Mouse (Mus musculus) c-Kit-negative CD71-positive TER-119-positive erythroid progenitor cells, embryonic 14.5 days (primary cell): ENCODE results near the gene Prelid3b.

Experiments
- DNase-seq: peaks from one replicate; pipeline ENCODE4 v3.0.0-alpha.2; 2013; ENCODE audit warnings: low read depth, low spot score

The Prelid3b gene

DNA sequence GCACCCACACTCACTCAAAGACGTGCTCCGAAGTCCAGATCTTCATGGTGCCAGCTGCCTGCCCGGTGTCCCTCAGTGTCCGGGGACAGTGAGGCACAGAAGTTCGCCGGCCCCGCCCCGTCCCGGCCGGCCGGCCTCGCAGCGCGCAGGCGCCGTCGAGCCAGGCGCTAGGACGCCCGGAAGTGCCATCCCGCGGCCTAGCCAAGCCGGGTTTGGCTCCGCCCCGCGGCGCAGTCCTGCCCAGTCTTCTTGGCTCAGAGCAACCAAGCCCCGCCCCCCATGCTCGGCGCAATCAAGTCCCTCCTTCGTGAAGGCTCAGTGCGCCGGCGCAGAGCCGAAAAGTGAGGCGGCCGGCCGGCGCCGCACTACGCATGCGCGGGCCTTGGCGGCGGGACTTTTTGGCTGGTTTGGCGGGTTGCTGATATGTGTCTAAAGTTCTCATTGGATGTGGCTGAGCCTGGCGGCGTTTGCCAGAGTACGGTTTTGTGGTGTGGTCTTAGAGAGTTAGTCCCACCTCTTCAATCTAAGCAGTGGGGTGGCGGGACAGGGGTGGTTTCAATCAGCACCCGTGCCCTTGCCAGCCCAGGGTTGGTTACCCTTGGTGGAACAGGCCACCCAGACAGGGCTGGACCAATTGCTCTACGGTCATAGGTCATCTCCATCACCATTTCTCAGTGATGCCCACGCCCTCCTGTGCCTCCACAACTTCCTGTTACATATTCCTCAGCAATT, at the start of gene Prelid3b:
TSS of gene Prelid3b (minus strand) at position 264 of the 732 bp plus-strand sequence.
- DNase-seq = peak; percentile 100

DNA sequence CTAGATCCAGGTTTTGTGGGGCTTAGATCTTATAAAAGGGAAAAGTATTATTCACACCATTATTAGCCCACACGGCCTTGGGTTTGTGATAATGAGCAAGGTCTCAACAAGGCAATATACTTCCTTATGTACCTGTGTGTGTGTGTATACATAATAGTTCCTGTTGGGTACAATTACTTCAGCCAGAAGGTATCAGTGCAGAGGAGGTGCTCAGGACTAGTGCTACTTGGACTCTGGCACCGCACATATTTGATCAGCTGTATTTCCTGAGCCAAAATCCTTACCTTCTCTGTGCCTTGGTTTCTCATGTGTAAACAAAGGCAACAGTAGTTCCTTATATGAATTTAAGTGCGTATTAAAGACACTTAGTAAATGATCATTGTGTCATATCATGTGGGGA, 49.3 kb upstream of the Prelid3b start:
- DNase-seq = no peak

DNA sequence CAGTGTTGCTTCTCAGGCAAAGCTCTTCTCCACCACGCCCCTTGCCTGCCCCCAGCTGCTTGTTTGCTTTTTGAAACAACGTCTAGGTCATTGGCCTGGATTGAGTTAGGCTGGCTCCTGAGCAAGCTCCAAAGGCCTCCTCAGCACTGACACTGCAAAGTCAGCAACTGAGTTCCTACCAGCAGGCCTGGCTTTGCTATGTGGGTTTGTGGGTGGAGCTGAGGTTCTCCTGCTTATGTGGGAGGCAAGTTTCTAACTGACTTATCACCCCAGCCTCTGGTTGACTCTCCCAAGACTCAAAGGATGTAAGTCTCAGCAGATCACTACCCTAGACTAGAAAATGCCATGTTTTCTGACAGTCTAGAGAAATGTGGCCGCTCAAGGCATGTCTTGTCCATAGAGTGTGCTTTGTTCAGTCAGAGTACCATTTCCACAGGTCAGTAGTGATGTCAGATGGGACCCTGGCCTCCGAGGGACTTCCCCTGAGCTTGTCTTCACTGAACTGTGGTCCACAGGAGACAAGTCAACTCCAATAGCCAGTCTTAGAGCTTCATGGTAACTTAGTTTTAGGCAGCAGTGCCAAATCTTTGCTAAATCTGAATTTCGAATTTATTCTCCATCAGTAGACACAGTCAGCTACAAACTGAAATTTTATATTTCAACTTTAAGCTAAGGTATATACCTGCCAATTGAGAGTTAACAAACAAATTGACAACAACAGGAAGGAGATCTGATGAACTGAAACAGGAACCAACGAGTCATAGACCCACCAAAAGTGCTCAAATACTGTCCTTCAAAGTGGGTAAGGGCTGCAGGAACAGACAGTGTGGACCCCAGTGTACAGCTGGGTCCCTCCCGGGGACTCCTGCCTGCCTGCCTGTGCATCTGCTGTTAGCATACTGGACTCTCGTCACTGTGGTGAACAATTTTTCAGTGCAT, 44.5 kb upstream of the Prelid3b start:
- no peak for DNase-seq

DNA sequence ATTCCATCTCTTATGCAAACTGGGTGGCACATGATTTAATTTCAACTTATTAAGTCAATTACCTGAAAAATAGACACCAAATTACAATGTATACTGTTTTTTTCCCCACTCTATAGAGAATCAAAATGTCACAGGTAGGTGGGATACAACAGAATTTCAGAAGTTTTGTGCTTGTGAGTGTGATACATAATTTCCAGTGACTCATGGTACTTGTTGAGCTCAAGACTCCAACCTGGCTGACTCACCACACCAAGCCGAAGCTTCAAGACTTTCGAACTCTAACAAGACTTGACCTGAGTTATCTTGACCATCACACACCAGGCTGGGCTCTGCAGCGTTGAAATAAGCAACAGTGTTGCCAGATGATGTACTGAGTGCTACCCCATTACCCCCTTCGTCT, 42.0 kb upstream of the Prelid3b start:
- DNase-seq = no peak

DNA sequence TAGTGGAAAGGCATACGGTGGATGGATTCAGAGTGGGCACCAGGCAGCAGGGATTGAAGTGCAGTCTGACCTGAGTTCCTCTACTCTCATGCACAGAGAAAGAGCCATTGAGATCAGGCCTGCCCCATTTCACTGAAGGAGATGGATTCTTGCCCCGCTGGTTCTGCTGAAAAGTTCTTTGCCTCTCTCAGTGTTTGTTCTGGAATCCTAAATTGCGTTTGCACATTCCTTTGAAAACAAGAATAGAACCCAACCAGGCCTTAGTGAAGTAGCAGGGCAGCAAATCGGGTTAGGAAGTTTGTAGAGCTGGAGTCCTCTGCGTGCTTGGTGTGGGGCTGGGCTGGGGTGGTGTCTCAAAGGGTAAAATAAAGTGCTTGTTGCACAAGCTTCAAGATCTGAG, 40.9 kb upstream of the Prelid3b start:
- DNase-seq = no peak

DNA sequence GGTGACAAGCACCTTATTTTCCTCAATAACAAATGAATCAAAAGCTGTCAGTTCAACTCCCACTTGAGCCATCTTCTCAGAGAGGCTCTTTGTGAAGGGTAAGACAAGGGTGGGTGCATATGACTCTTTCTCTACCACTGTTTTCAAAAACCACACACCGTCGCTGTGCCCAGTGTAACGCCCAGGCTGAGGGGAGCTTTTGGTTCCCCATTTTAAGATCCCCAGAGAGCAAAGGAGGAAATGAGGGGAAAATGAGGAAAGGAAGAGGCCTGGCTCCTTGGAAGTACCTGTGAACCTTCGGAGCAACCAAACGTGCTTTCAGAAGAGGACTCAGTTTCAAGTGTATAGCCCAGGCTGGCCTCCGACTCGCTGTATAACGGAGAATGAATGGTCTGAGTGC, 36.9 kb upstream of the Prelid3b start:
- DNase-seq = no peak

DNA sequence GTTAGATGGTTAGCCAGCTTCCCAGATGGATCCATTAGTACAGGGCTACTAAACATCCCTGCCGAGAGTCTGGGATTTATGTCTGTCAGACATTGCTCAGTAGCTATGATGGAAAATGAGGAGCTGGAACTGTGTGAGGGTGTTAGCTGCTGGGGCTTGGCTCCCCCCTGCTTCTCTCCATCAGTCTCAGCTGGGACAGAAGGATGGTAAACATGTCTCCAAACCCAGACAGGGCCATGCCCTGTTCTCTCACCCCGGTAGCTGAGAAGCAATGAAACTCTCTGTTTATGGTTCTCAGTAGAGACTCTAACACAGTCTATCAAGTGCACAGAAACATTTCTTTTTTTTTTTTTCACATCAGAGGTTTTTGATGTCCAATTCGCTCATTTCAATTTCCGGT, 35.1 kb upstream of the Prelid3b start:
- DNase-seq = no peak

DNA sequence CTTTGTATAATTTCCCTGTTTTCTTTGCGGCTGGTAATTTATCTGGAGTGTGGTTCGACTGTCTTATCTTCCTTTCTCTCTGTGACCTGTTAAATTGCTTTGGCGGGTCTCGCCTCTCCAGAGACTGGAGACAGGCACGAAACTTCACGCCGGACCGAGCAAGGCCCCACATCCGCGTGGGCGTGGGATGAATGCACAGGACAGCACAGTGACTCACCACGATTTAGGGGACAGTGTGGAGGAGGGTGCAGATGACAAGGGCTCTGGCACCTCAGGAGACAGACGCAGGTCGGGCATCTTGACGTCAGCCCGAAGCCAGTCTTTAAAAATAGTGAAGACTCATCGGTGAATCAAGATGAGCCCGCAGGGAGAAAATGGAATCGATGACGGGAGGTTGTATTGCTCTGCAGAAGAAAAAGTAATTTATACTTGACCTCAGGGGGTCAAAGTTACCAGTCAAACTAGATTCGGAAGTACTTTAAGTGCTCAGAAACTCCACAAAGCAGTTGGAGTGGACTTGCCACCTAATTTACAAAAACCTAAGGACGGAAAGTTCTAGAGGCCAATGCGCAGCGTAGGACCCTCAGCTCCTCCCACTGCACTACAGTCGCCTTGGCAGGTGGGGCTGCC, 30.1 kb upstream of the Prelid3b start:
- no peak for DNase-seq

DNA sequence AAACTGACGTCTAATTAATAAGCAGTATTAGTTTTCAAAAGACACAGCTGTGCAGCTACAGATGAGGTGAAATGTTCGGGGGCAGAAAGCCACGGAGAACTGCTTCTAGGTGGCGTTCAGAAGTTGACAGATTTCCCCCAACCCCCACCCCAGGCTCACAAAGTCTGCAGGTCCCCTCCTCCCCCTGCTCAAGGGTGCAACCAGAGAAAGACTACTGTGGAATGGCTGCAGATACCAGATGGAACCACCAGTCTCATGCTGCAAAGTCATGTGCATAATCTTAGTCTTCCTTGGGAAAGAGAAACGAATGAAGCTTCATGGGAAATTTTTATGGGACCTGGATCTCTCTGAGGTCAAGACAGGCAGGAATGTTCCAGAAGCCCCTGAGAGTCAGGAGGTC, 29.4 kb upstream of the Prelid3b start:
- no peak for DNase-seq

DNA sequence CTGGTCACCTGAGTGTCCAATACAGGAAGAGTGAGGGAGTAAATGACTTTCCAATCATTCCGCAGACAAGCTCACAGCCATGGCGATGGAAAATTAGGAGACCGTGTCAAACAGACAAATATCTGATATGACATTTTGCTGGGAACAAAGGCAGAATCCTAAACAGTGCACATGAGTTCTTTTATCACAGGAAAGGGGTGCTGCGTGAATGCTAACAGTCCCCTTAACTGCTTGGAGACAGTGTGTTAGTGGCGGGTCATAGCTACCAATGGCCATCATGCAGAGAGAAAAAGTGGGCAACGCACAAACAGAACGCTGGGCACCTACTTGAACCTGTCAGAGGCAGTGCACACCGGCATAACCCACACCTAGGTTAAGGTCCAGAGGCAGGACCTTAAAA, 28.6 kb upstream of the Prelid3b start:
- DNase-seq = no peak

DNA sequence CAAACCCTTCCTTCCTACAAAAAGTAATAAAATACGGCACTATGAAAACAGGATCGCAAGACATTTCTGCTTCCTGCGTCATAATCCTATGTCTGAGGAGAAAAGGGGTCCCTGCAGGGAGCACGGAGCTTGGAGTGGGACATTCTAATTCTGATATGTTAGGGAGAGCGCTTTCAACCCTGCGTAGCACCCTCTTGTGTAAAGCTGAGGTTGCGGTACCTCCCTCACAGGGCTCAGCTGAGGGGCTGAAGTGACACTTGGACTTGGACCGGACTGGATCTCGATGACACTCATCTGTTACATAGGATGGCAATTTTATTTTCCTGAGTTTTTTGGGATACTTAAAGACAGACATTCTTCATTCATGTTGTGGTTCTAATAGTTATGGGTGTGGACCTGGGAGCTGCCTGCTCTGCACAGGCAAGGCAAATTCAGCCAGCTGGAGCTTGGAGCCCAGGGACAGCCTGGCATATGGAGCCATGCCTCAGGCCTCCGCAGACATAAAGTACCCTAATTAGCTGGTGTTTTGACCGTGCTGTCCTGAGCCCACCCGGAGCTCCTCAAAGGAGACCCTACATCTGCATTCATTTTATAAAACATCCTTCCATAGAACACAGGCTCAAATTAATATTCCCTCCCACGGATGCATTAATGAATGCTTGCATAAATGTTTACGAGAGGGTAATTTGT, 28.1 kb upstream of the Prelid3b start:
- DNase-seq = no peak

DNA sequence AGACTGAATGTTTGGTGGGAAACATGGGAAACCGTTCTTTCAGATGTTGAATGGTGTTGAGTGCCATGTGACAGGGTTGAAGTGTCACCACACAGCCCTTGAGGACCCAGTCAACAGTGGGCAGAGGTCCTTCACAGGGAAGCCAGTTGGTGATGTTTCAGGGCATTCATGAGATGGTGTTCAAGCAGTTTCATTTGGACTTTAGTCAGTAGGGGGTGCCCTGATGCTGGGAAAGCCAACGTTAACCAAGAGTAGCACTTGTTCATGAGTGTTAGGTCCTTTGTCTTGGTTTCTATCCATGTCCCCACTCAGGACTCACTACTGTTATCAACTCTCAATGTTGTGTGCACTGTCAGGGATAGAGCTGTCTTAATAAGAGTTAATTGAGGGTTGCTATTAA, 20.0 kb upstream of the Prelid3b start:
- DNase-seq = no peak

DNA sequence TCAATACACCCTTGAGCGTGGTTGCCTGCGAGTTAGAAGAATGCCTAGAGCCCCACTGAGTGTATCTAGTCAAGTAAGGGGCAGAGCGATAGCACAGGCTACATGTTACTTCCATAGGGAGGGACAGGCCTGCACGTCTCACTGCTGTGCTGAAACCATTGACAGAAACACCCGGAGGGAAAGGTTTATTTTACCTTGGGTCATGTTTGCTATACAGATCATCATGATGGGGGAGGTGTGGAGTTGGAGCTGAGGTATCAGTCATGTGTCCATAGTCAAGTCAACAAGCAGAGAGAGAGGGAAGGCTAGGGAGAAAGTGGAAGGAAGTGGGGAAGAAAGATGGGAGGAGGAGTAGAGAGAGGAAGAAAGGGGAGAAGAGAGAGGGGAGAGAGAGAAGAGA, 14.1 kb upstream of the Prelid3b start:
- DNase-seq = no peak

DNA sequence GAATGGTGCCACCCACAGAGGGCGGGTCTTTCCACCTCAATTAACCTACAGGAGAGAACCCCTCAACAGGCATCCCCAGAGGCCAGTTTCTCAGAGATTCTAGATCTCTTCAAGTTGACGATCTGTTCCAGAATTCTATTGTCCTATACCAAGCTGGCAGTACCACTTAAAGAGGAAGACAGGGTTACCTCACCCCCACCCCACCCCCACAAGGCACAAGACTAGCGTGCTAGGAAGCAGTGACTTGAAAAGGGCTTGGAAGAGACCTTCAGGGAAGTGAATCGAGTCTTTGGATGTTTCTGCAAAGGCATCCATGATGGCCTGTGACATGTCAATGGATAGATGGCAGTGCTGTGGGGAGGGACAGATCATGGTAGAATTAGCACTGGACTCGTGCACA, 5.9 kb upstream of the Prelid3b start:
- no peak for DNase-seq

DNA sequence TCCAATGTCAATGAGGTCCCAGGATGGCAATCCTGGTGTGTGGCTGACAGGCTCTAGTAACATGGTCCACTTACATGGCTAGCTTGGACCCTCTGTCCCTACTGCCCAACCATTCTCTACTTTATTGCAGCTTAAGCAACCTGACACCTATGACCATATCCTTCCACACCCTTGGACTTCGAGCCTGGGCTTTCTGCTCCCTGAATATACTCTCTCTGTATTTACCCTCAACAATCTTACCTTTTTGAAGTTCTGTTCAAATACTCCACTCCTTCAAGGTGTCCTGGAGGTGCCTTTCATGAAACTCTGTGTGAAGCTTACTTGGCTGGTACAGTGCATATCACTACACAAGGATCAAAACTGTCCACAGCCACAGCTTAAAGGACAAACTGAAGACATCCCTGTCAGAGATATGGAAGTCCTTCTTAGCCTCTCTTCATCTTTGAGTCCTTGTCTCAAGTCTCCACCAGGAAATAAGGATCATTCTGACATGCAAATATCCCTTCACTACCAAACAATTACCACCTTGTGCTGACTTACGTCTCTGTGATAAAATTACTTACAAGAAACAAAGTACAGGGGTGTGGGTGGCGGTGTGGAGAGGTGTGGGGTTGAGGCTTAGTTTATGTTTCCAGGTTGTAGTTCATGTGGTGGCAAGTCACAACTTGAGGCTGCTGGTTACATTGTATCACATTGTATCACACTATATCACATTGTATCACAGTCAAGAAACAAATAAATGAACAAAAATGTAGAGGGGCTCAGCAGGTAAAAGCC, 4.8 kb upstream of the Prelid3b start:
- DNase-seq = no peak

DNA sequence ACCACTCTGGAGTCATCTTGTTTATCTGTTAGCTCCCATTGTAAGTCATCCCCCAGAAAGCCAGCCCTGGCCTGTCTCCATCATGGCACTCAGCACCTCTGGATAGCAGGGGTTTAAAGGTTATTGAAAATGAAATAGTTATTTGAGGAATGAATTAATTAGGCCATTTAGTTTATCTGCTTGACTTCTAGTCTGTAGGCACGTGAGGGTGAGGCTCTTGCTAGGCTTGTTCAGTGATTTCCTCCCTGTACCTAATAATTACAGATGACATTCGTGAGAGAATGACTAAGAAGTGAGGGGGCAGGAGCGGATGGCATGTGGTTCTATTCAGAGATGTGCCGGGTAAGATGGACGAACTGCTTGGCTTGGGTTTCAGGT, 658 bp upstream of the Prelid3b start:
- no peak for DNase-seq

DNA sequence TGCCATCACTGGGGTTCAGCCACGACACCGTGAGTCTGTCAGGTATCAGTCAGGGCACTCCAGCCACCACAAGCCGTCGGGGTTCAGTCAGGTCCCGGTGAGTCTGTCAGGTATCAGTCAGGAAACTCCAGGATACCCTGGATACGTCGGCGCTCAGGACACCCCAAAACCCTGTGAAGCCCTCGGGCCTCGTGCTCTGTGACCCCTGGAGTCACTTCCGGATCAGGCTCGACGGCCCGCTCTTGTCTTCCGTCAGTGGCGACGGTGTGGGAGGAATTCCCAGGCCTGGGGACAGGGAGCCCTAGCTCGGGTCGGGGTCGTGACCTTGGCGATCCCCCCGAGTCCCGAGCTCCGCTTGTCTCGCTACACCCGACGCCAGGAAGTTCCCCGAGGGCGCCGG, 474 bp downstream of the Prelid3b start:
- peak; percentile 44 for DNase-seq

DNA sequence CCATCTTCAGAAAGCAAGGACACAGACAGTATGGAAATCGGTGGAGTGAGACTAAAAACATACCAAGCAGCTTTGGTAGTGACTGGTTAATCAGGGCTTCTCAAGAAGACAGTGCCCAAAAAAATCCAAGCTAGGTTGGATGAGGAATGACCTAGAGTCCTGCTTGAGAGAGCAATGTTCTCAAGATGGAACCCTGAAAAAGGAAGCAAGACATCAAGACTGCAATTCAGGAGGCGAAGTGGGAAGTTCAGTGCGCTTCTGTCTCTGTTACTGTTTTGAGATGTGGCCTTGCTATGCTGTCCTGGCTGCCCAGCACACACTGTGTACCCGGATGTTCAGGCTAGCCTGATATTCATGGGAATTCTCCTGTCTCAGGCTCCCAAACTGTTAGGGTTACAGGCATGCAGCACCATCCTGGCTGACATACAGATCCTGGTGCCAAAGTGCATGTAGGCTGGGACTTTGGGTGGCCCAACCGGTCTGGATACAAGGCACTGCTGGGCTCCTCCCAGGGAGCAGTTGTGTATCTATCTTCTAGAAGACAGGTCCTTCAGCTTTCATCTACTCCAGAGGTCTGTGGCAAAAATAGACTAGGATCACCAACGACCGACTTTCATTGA, 2.0 kb downstream of the Prelid3b start:
- DNase-seq = no peak

DNA sequence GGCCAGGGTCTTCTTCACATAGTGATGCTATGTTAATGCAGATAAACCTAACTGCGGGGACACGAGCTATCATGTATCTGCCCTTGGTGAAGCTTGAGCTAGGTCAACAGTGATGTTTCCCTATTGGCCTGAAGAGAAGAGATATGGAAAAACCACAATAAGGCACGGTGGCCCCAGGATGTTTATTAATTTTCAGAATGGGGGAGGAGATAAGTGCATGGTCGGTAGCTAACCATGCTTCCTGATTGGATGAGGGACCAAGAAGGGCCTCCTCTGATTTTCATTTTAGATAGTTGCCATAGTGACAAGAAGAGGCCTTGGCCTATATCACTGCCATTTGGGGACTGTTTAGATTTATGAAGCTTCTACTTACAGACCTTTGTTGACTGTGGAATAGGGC, 2.5 kb downstream of the Prelid3b start:
- no peak for DNase-seq

DNA sequence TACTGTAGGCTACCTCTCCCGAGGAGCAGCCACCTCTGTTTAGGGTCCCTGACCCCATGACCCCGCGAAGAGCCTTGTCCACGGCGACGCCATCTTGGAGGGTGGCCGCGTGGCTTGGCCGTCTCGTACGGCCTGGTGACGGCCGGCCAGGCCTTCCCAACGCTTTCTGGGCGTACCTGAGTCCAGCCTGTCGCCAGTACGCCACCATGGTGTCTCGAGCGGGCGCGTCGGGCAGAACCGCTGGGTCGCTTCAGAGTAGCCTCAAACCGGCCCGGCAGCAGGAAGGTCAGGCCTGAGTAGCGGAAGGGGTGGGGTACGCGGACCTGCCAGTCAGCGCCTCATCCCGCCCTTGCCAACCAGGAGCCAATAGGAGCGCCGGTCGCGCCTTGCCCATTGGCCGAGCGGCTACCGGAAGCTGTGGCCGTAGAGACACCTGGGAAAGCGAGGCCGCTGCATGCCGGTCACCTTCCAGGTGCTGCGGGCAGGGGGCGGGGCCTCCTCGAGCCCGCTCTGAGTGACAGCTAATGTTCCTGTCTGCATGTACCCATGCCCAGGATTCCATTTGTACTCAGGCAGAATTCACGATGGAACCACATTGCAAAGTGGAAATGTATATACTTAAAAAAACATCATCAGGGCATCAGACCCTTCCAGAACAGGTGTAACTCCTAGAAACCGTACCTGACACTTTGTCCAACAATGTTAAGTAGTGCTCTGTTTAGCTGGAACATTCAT, 8.9 kb downstream of the Prelid3b start, which contains the start of gene Atp5e:
TSS of gene Atp5e (minus strand) at position 317 of the 735 bp plus-strand sequence.
- DNase-seq = peak; percentile 83
